Mouse (Mus musculus) lung, postnatal 36 days (tissue): ENCODE measurements around the gene Agl.

ENCODE experiments used
- DNase-seq: peaks from one replicate; pipeline ENCODE4 v3.0.0; 2022; ENCODE audit warnings: mixed read lengths

Gene Agl

GRCm38 (mm10) chr3:116740963-116741362 is 67.0 kb downstream of the Agl start:
- DNase-seq, result no peak

- DNase-seq, result no peak
These were observed 67.9 kb downstream of the Agl start for GRCm38 (mm10) chr3:116740106-116740505.

DNA sequence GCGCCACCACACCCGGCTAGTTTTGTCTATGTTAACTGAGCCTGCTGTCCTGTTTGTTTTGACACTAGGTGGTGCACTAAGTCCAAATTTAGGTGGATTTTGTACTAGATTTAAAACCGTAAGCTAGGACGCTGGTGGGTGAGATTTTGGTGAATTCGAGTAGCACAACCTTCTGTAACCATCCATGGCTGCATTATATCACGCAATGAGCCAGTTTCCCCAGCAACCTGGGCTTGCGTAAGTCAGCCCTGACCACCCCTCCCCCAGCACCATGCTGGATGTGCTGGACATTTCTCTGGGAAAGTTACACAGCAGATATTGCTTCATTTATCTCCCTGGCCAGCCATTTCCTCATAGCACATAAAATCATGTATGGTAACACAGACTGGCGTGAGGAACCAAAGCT is 70.6 kb downstream of the Agl start:
- peak; percentile 53 for DNase-seq

- no peak for DNase-seq
These were observed 78.3 kb downstream of the Agl start for GRCm38 (mm10) chr3:116729483-116730174.

DNA sequence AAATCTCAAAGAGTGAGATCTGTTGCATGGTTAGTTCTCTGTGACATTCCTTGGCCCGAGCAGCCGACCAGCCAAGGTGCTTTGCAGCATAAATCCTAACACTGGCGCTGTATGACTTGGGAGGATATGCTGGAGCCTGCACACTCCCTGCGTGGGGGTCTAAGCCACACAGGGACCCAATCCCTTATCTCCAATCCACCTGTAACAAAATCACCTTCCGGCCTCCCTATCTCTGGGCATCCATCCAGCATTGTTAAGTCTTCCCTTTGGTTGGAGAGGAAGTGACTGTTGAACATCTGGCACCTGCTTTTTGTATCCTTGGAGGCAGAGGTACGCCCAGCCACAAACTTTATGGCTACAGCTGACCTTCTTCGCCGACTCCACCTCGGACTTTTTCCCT is 81.2 kb downstream of the Agl start:
- DNase-seq, result no peak

GRCm38 (mm10) chr3:116723496-116724481 is 84.2 kb downstream of the Agl start:
- DNase-seq, result no peak

DNA sequence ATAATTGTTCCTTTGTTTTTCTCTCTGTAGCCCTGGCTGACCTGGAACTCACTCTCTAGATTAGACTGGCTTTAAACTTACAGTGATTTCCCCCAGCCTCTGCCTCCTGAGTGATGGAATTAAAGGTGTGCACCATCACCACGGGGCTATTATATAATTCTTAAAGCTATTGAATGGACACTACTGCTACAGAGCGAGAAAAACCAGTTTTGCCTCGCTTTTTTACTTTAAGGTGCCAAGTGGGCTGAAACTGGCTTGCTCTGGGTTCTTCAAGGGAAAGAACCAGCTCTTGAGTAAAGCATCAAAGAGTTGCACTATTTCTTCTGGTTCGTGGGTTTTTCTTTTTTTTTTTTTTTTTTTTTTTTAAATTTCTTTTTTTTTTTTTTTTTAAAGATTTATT is 85.0 kb downstream of the Agl start:
- DNase-seq, result peak; percentile 59

GRCm38 (mm10) chr3:116718951-116719350 is 89.0 kb downstream of the Agl start:
- DNase-seq, result no peak

- no peak for DNase-seq
These were observed 94.9 kb downstream of the Agl start for GRCm38 (mm10) chr3:116713031-116713430.

- DNase-seq, result no peak
These were observed 95.5 kb downstream of the Agl start, which contains the start of gene Slc35a3 for GRCm38 (mm10) chr3:116712436-116712881. TSS of gene Slc35a3 (minus strand) at chr3:116712831.

- peak; percentile 69 for DNase-seq
These were observed 96.1 kb downstream of the Agl start for GRCm38 (mm10) chr3:116711624-116712435.

GRCm38 (mm10) chr3:116710941-116711340 is 97.0 kb downstream of the Agl start:
- no peak for DNase-seq

GRCm38 (mm10) chr3:116705637-116706204 is 102.2 kb downstream of the Agl start:
- no peak for DNase-seq

DNA sequence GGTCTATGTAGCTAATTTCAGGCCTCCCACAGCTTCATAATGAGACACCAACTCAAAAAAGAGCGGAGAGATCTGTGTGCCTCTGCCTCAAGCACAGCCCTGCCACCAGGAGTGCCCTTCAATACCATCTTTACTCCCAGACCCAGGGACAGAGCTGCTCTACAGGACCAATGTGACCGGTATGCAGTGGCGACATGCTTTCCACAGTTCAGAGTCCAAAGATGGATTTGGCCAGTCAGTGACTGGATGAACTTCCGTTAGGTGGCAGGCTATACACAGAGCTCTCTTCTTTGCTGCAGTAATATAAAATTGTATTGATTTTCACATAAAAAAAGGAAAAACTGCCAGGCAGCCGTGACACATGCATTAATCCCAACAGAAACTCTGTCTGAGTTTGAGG is 104.1 kb downstream of the Agl start:
- no peak for DNase-seq

DNA sequence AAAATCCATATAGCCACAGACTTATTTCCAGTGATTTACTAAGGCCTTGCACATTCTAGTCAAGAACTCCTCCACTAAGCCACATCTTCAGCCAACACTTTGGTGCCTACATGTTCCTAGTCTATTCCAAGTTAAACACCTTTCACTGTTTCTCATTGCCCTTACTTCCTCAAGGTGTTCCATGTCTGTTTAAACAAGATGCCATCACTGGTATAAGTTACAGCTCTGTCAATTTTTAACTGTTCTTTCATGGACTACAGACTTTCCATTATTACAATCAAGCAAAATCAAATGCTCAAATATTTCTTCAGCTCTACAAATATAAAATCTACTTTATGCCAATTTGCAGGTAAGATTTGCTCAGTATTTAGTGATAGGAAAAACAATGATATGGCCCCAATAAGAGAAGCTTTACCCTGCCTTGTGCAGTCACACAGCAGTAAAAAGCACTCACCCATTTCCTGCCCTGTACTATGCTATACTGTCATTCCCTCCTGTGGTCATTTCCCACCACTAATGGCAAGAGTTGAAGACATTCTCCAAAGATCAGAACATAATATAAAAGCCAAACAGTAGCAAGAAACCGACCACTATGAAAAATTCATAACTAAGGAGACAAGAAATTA is 105.2 kb downstream of the Agl start:
- DNase-seq, result no peak

DNA sequence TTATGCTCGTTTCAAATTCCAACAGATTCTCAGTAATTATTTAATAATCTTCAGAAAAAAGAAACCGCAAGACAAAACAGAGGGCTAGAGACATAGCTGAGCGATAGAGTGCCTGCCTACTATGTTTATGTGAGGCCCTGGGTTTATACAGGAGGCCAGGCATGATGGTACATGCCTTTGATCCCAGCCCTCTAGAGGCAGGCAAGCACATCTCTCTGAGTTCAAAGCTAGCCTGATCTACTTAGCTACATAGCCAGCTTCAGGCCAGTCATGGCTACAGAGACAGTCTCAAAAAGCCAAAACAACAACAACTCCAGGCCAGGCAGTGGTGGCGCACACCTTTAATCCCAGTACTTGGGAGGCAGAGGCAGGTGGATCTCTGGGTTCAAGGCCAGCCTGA is 106.4 kb downstream of the Agl start:
- DNase-seq, result no peak

- peak; percentile 14 for DNase-seq
These were observed 109.2 kb downstream of the Agl start for GRCm38 (mm10) chr3:116698786-116699185.

- no peak for DNase-seq
These were observed 112.3 kb downstream of the Agl start for GRCm38 (mm10) chr3:116695666-116695985.

- DNase-seq, result no peak
These were observed 112.9 kb downstream of the Agl start for GRCm38 (mm10) chr3:116694955-116695665.

- no peak for DNase-seq
These were observed 113.7 kb downstream of the Agl start for GRCm38 (mm10) chr3:116694312-116694711.
